Mouse (Mus musculus) small intestine, adult 2 months (tissue): Measurements from ENCODE around the gene Kcng1.

ENCODE experiments used
- CTCF ChIP-seq: fragments of 200-500 bp; IDR thresholded peaks from 2 replicates; pipeline ENCODE4 v1.5.1; 2012; ENCODE audit warnings: low read depth, mild to moderate bottlenecking, control low read depth, inconsistent platforms, low read length, moderate library complexity, mixed read lengths; ENCODE audit not compliant: insufficient replicate concordance, insufficient read length; ENCODE audit errors: extremely low read depth
- POLR2A ChIP-seq: fragments of 200-500 bp; IDR thresholded peaks from 2 replicates; pipeline ENCODE4 v1.6.1; 2012; ENCODE audit warnings: low read depth, mild to moderate bottlenecking, control low read depth, inconsistent platforms, low read length, moderate library complexity

DNA sequence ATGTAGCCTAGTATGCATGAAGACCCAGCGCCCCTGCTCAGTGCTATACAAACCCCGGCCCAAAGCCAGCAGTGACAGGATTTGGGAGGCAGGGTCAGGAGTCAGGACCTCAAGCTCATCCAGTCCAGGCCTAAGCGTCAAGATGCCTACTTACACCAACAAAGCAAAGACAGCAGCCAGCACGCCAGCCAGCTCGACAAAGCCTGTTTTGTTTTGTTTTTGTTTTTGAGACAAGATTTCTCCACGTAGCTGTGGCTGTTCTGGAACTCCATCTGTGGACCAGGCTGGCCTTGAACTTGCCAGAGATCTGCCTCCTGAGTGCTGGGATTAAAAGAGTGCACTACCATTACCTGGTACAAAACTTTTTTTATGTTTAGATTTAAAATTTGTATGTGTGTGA lies 58.2 kb downstream of the Kcng1 start:
- TF ChIP-seq CTCF (no peak), POLR2A (no peak)
